Mouse (Mus musculus) midbrain, embryonic 13.5 days (tissue): ENCODE results near the gene Kdm3a. TPM values are rescaled to one million over a fixed set of nuclear protein-coding genes. Genes with fewer than 3 reads are reported as not detected.

Experiments used
- ATAC-seq: fragments of 200-750 bp; cut with Nextera tagmentation; 2 replicates; pipeline ENCODE4 v1.8.0; 2017; ENCODE audit warnings: mild to moderate bottlenecking, moderate TSS enrichment, moderate library complexity
- H3K27ac ChIP-seq: fragments of 300-500 bp; sonication (generic); 2 replicates; pipeline ENCODE4 v1.5.1; 2015; ENCODE audit warnings: inconsistent platforms, mild to moderate bottlenecking, moderate library complexity
- H3K27me3 ChIP-seq: fragments of 300-500 bp; sonication (generic); 2 replicates; pipeline ENCODE4 v1.6.1; 2015; ENCODE audit warnings: mild to moderate bottlenecking, inconsistent platforms
- H3K36me3 ChIP-seq: fragments of 300-500 bp; sonication (generic); 2 replicates; pipeline ENCODE4 v1.6.1; 2015; ENCODE audit warnings: mild to moderate bottlenecking, inconsistent platforms
- H3K4me1 ChIP-seq: fragments of 300-500 bp; sonication (generic); replicated peaks from 2 replicates; pipeline ENCODE4 v1.6.1; 2015; ENCODE audit warnings: inconsistent platforms
- H3K4me2 ChIP-seq: fragments of 300-500 bp; sonication (generic); replicated peaks from 2 replicates; pipeline ENCODE4 v1.6.1; 2015; ENCODE audit warnings: moderate library complexity, mild to moderate bottlenecking, inconsistent platforms
- H3K4me3 ChIP-seq: fragments of 300-500 bp; sonication (generic); replicated peaks from 2 replicates; pipeline ENCODE4 v1.5.1; 2015; ENCODE audit warnings: mild to moderate bottlenecking, inconsistent platforms
- H3K9ac ChIP-seq: fragments of 300-500 bp; sonication (generic); replicated peaks from 2 replicates; pipeline ENCODE4 v1.6.1; 2015; ENCODE audit warnings: mild to moderate bottlenecking, inconsistent platforms
- H3K9me3 ChIP-seq: fragments of 300-500 bp; sonication (generic); 2 replicates; pipeline ENCODE4 v1.6.1; 2016; ENCODE audit warnings: mild to moderate bottlenecking, inconsistent platforms
- WGBS: fragments of 180-500 bp; shearing (Covaris S2); methylation state at CpG from one replicate; pipeline ENCODE4 v1.1.7; 2015; 5-methylcytosine and 5-hydroxymethylcytosine counted together
- polyA plus RNA-seq: library from polyadenylated mRNA; unstranded; fragments of >200 nt; fragmentation: Nextera tagmentation; extraction: Ambion mirVana; gene quantifications from 2 replicates; pipeline ENCODE4 v1.2.1, GENCODE M21; 2015

Gene Kdm3a
- polyA plus RNA-seq, 1 experiment from 2014 or later: 71.9 TPM

GRCm38 (mm10) chr6:71624723-71625122 is 8.1 kb downstream of the Kdm3a start:
- no peak overlapping the region for H3K27ac ChIP-seq
- H3K9me3 ChIP-seq: no peaks in the 10 kb centered on the region
- peaks cover 65% of the 10 kb centered on the region for H3K36me3 ChIP-seq
- no peak overlapping the region for H3K4me2 ChIP-seq
- no peak overlapping the region for H3K4me3 ChIP-seq
- peaks cover 11% of the 10 kb centered on the region for H3K4me1 ChIP-seq
- H3K9ac ChIP-seq: no peak overlapping the region
- no peak for ATAC-seq
- H3K27me3 ChIP-seq: no peaks in the 10 kb centered on the region

GRCm38 (mm10) chr6:71621981-71622380 is 10.8 kb downstream of the Kdm3a start:
- no peak overlapping the region for H3K4me3 ChIP-seq
- 92% methylated on average over 5 of the region's 5 CpGs for WGBS
- H3K9me3 ChIP-seq: no peaks in the 10 kb centered on the region
- H3K4me1 ChIP-seq: no peaks in the 10 kb centered on the region
- no peaks in the 10 kb centered on the region for H3K27me3 ChIP-seq
- peaks cover 71% of the 10 kb centered on the region for H3K36me3 ChIP-seq
- ATAC-seq: no peak
- H3K4me2 ChIP-seq: no peak overlapping the region
- no peak overlapping the region for H3K27ac ChIP-seq
- no peak overlapping the region for H3K9ac ChIP-seq

- Histone ChIP-seq H3K9ac (no peak overlapping the region), H3K27me3 (no peaks in the 10 kb centered on the region), H3K27ac (no peak overlapping the region), H3K4me1 (no peaks in the 10 kb centered on the region), H3K9me3 (no peaks in the 10 kb centered on the region), H3K4me3 (no peak overlapping the region), H3K4me2 (no peak overlapping the region), H3K36me3 (peaks cover 73% of the 10 kb centered on the region)
- ATAC-seq: no peak
- 93% methylated on average over 5 of the region's 5 CpGs for WGBS
Measured at GRCm38 (mm10) chr6:71621551-71621950, 11.2 kb downstream of the Kdm3a start.

- Histone ChIP-seq H3K4me3 (no peak overlapping the region), H3K4me2 (no peak overlapping the region), H3K27me3 (no peaks in the 10 kb centered on the region), H3K9ac (no peak overlapping the region), H3K4me1 (no peaks in the 10 kb centered on the region), H3K36me3 (peaks cover 65% of the 10 kb centered on the region), H3K27ac (no peak overlapping the region), H3K9me3 (no peaks in the 10 kb centered on the region)
- WGBS: 85% methylated on average over 5 of the region's 5 CpGs
- ATAC-seq: no peak
Measured at GRCm38 (mm10) chr6:71616959-71617358, 15.8 kb downstream of the Kdm3a start.

GRCm38 (mm10) chr6:71613225-71613624 is 19.6 kb downstream of the Kdm3a start:
- Histone ChIP-seq H3K9me3 (no peaks in the 10 kb centered on the region), H3K4me1 (no peaks in the 10 kb centered on the region), H3K9ac (no peak overlapping the region), H3K4me3 (no peak overlapping the region), H3K27ac (no peak overlapping the region), H3K27me3 (no peaks in the 10 kb centered on the region), H3K4me2 (no peak overlapping the region), H3K36me3 (peaks cover 71% of the 10 kb centered on the region)
- ATAC-seq: no peak

- ATAC-seq: no peak
- no peak overlapping the region for H3K4me2 ChIP-seq
- peaks cover 66% of the 10 kb centered on the region for H3K36me3 ChIP-seq
- no peak overlapping the region for H3K27ac ChIP-seq
- H3K4me1 ChIP-seq: no peaks in the 10 kb centered on the region
- no peak overlapping the region for H3K9ac ChIP-seq
- no peaks in the 10 kb centered on the region for H3K9me3 ChIP-seq
- H3K4me3 ChIP-seq: no peak overlapping the region
- H3K27me3 ChIP-seq: no peaks in the 10 kb centered on the region
- WGBS: 94% methylated on average over 7 of the region's 7 CpGs
Measured at GRCm38 (mm10) chr6:71609968-71610367, 22.8 kb downstream of the Kdm3a start.

GRCm38 (mm10) chr6:71608994-71609393 is 23.8 kb downstream of the Kdm3a start:
- H3K36me3 ChIP-seq: peaks cover 72% of the 10 kb centered on the region
- no peak for ATAC-seq
- H3K4me1 ChIP-seq: no peaks in the 10 kb centered on the region

GRCm38 (mm10) chr6:71607756-71608155 is 25.0 kb downstream of the Kdm3a start:
- H3K4me3 ChIP-seq: no peak overlapping the region
- H3K27ac ChIP-seq: no peak overlapping the region
- no peak for ATAC-seq
- no peaks in the 10 kb centered on the region for H3K4me1 ChIP-seq
- H3K4me2 ChIP-seq: no peak overlapping the region
- no peak overlapping the region for H3K9ac ChIP-seq
- no peaks in the 10 kb centered on the region for H3K27me3 ChIP-seq
- WGBS: 92% methylated on average over 3 of the region's 3 CpGs
- no peaks in the 10 kb centered on the region for H3K9me3 ChIP-seq
- H3K36me3 ChIP-seq: peaks cover 74% of the 10 kb centered on the region

More at GRCm38 (mm10) chr6:71608994-71609393, 23.8 kb downstream of the Kdm3a start:
- Histone ChIP-seq H3K27ac (no peak overlapping the region), H3K4me2 (no peak overlapping the region), H3K4me3 (no peak overlapping the region), H3K9me3 (no peaks in the 10 kb centered on the region), H3K27me3 (no peaks in the 10 kb centered on the region), H3K9ac (no peak overlapping the region)

GRCm38 (mm10) chr6:71590154-71590553 is 42.6 kb downstream of the Kdm3a start:
- Histone ChIP-seq H3K4me1 (no peaks in the 10 kb centered on the region), H3K27me3 (no peaks in the 10 kb centered on the region), H3K9me3 (no peaks in the 10 kb centered on the region), H3K4me3 (no peak overlapping the region), H3K27ac (no peak overlapping the region), H3K4me2 (no peak overlapping the region), H3K9ac (no peak overlapping the region), H3K36me3 (peaks cover 79% of the 10 kb centered on the region)
- ATAC-seq: no peak
- 98% methylated on average over 4 of the region's 4 CpGs for WGBS

- Histone ChIP-seq H3K9me3 (no peaks in the 10 kb centered on the region), H3K9ac (no peak overlapping the region), H3K4me2 (no peak overlapping the region), H3K4me3 (no peak overlapping the region), H3K4me1 (no peaks in the 10 kb centered on the region), H3K27ac (no peak overlapping the region), H3K36me3 (peaks cover 74% of the 10 kb centered on the region), H3K27me3 (no peaks in the 10 kb centered on the region)
- 100% methylated on average over 1 of the region's 1 CpGs for WGBS
- no peak for ATAC-seq
Measured at GRCm38 (mm10) chr6:71589401-71589800, 43.4 kb downstream of the Kdm3a start.

- ATAC-seq: no peak
Measured at GRCm38 (mm10) chr6:71583198-71583597, 49.6 kb downstream of the Kdm3a start.

GRCm38 (mm10) chr6:71579478-71579877 is 53.3 kb downstream of the Kdm3a start:
- H3K27me3 ChIP-seq: no peaks in the 10 kb centered on the region
- H3K27ac ChIP-seq: no peak overlapping the region
- no peak overlapping the region for H3K4me2 ChIP-seq
- WGBS: 93% methylated on average over 11 of the region's 11 CpGs
- H3K9me3 ChIP-seq: no peaks in the 10 kb centered on the region
- H3K4me3 ChIP-seq: no peak overlapping the region
- H3K9ac ChIP-seq: no peak overlapping the region
- no peaks in the 10 kb centered on the region for H3K4me1 ChIP-seq
- peaks cover 44% of the 10 kb centered on the region for H3K36me3 ChIP-seq
- ATAC-seq: no peak

More at GRCm38 (mm10) chr6:71583198-71583597, 49.6 kb downstream of the Kdm3a start:
- Histone ChIP-seq H3K4me1 (no peaks in the 10 kb centered on the region), H3K9me3 (no peaks in the 10 kb centered on the region), H3K4me3 (no peak overlapping the region), H3K9ac (no peak overlapping the region), H3K27me3 (no peaks in the 10 kb centered on the region), H3K4me2 (no peak overlapping the region), H3K36me3 (peaks cover 44% of the 10 kb centered on the region), H3K27ac (no peak overlapping the region)
- WGBS: 72% methylated on average over 4 of the region's 4 CpGs

- H3K4me3 ChIP-seq: no peak overlapping the region
- 91% methylated on average over 1 of the region's 1 CpGs for WGBS
- H3K4me1 ChIP-seq: no peaks in the 10 kb centered on the region
- no peaks in the 10 kb centered on the region for H3K9me3 ChIP-seq
- H3K36me3 ChIP-seq: peaks cover 46% of the 10 kb centered on the region
- H3K27ac ChIP-seq: no peak overlapping the region
- no peak for ATAC-seq
- no peaks in the 10 kb centered on the region for H3K27me3 ChIP-seq
- no peak overlapping the region for H3K9ac ChIP-seq
- no peak overlapping the region for H3K4me2 ChIP-seq
Measured at GRCm38 (mm10) chr6:71575359-71575758, 57.4 kb downstream of the Kdm3a start.
